Mouse (Mus musculus): ENCODE results near the gene Nfyc.

DNA sequence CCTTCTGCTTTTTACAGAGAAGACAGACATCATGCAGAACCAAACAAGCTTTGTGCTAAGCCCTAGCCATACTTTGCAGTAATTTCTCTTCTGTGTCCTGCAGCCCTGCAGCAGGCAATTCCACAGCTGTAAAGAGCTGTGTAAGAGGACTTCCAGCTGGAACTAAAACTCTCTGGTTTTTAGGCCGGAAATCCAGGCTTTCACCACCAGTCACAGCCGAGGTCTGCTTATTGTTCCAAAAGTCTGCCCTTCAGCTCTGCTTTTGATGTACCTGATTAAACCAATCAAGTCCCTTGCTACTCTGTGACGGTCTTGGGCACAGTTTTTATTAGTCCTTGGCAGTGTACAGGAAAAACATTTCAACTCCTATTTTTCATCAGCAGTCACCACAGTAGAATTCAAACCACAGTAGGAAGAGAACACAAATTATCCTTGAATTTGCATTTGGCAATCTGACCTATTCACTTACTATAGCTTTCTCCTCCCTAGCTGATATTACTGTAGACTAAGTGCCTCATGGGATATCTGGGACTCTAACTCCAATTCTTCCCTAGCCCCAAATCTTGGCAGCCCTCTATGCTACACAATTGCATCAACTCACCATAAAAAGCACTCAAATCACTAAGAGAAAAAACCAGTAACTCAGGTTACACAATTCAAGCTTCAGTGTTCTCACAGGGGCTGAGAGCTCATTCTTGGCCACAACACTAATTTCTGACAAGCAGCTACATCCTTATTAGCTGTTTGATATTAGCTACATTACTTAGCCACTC is 14.2 kb downstream of the Nfyc start:
- no peak for TF ChIP-seq CTCF (IDR thresholded peaks at IDR 0.05; ENCODE audit: low read depth)
- no peak for TF ChIP-seq EP300 (IDR thresholded peaks at IDR 0.05; ENCODE audit: low read depth)

Data from heart, postnatal 0 days (tissue).